Mouse (Mus musculus) ES-Bruce4 (cell line): Measurements from ENCODE around the gene Ambra1.

Source experiments
- CTCF ChIP-seq: IDR thresholded peaks from one replicate; pipeline ENCODE4 v1.8.1; 2011; ENCODE audit warnings: low read depth, low read length
- EP300 ChIP-seq: IDR thresholded peaks from 2 replicates; pipeline ENCODE4 v1.6.1; 2011; ENCODE audit warnings: low read depth, low read length; ENCODE audit not compliant: insufficient read depth

GRCm38 (mm10) chr2:91718276-91718675, 11.7 kb upstream of the Ambra1 start:
- TF ChIP-seq EP300 (no peak), CTCF (no peak)
